Mouse (Mus musculus) left cerebral cortex, postnatal 14 days (tissue): ENCODE data around the gene Sun2. TPM values are rescaled to one million over a fixed set of nuclear protein-coding genes. Genes with fewer than 3 reads are reported as not detected.

Source experiments
- DNase-seq, 2 experiments: peaks; one replicate each; pipeline ENCODE4 v3.0.0; 2021 to 2022; ENCODE audit warnings: low spot score in 2 of 2, mixed read lengths in 1 of 2
- intact Hi-C: fragments of 180-260 bp; cut with DNase I; formaldehyde crosslinking; loops from one replicate; pipeline ENCODE4 v1.15.1; 2025
- long read RNA-seq, 2 experiments: library from polyadenylated mRNA; stranded (forward); transcript quantifications; one replicate each; pipeline ENCODE4 v2.0.0; 2021
- total RNA-seq, 2 experiments: library from RNA; stranded (reverse); gene quantifications; 2 replicates each; pipeline ENCODE4 v1.2.3; 2021

Gene Sun2
- 10 to 100 TPM; 24.8 to 25.3 TPM for total RNA-seq
- long read RNA-seq, experiment 1, partial matches to known transcripts: 0 of 1 reads
- long read RNA-seq, experiment 1, other reads (novel, unspliced or antisense): 1 of 1 reads
- long read RNA-seq, experiment 2: 0 reads

DNA sequence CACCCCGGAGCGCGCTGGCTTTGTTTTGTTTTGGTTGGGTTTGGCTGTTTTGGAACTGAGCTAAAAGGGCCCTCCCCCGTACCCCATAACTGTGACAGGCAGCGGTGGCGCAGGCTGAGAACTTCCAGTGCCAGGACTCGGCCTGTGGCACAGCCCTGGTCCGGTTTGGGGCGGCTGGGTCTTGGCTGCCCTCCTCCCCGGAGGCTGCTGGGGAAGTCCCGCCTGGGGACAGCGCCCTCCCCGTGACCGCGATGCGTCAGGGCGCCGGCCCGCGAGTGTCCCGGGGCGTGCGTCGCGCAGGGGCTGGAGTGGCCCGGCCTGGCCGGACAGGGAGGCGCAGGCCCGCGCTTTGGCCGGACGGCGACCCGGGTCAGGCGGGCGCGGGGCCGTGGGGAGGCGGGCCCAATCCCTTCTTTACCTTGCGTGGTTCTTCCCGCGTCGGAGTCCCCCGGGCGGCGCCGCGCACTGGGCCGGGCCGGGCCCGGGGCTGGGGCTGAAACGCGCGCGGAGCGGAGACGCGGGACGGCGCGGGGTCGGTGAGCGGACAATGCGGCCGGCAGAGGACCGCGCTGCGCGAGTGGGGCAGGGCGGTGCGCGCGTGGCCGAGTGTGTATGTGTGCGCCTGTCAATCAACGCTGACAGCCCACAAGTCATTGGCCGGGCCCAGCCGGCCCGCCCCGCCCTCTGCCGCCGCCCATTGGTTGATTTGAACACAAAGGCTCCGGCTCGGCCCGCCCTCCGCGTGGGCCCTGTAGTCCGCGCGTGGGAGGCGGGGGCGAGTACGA lies at the start of gene Sun2:
TSS of gene Sun2 (minus strand) at position 616 of the 785 bp plus-strand sequence.
- intact Hi-C loops: no loop called here

GRCm38 (mm10) chr15:79791502-79791901 lies 49.2 kb upstream of the Sun2 start:
- no peak for DNase-seq
- intact Hi-C loops: no loop called here

More for the DNA sequence above, at the start of gene Sun2:
- DNase-seq: peak; percentile 94

DNA sequence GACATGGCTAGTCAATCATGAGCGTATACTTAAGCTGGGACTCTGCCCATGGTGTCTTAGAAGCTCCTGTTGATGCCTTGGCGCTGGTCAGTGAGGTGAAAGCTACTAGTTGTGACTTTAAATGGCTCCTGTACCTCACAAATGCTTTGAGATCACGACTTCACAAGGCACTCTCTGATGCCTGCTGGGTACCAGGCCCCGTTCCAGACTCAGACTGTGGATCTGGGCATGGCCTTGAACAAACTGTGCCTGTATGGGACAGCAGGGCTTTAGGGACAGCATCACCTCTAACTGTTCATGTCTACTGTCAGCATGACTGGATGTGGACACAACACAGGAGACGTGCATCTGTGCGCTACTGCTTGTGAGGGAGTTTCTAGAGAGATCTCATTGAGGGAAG lies 48.6 kb upstream of the Sun2 start:
- intact Hi-C loops: no loop called here

GRCm38 (mm10) chr15:79790111-79790510 lies 47.8 kb upstream of the Sun2 start:
- intact Hi-C loops: no loop called here
- no peak for DNase-seq

More for the DNA sequence above, 48.6 kb upstream of the Sun2 start:
- no peak for DNase-seq

GRCm38 (mm10) chr15:79787815-79788214 lies 45.5 kb upstream of the Sun2 start:
- no peak for DNase-seq
- intact Hi-C loops: no loop called here

- intact Hi-C loops: no loop called here
- no peak for DNase-seq
Measured at GRCm38 (mm10) chr15:79785056-79785455, 42.7 kb upstream of the Sun2 start.

DNA sequence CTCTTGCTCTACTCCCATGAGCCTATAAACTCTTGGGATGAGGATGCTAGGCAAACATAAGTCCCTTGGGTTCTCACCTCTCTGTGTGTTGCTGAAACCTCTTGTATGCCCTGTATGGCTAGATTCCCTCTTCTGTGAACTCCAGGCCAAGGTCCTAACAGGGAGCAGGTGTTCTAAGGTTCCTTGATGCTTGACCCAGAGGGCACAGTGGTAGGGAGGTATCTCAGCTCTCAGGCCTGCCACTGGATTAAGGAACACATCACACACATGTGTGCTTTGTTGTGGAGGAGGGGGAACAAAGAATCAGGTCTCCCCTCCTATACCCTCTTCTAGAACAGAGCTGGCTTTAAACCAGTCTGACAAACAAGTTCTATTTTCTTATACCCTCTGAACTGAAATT lies 35.4 kb upstream of the Sun2 start, which contains the start of gene Dnal4:
TSS of gene Dnal4 (minus strand) at position 101 of the 400 bp plus-strand sequence.
- no peak for DNase-seq
- intact Hi-C loops: no loop called here

DNA sequence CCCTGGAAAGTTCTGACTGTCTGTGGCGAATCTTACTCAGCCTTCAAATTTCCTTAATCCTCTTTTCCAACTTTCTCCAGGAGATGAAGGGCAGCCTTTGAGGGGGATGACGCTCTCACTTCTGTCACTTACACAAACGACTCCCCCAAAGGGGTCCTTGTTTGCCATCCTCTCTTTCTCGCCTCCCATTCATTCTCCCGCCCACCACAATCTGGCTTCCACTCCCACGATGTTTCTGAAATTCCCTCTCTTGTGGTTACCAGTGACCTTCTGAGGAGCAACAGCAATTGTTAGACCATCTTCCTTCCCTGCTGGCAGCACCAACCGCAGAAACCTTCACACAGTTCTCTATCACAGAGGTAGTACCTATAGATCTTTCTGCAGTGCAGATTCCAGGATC lies 33.3 kb upstream of the Sun2 start:
- DNase-seq: no peak
- intact Hi-C loops: no loop called here

DNA sequence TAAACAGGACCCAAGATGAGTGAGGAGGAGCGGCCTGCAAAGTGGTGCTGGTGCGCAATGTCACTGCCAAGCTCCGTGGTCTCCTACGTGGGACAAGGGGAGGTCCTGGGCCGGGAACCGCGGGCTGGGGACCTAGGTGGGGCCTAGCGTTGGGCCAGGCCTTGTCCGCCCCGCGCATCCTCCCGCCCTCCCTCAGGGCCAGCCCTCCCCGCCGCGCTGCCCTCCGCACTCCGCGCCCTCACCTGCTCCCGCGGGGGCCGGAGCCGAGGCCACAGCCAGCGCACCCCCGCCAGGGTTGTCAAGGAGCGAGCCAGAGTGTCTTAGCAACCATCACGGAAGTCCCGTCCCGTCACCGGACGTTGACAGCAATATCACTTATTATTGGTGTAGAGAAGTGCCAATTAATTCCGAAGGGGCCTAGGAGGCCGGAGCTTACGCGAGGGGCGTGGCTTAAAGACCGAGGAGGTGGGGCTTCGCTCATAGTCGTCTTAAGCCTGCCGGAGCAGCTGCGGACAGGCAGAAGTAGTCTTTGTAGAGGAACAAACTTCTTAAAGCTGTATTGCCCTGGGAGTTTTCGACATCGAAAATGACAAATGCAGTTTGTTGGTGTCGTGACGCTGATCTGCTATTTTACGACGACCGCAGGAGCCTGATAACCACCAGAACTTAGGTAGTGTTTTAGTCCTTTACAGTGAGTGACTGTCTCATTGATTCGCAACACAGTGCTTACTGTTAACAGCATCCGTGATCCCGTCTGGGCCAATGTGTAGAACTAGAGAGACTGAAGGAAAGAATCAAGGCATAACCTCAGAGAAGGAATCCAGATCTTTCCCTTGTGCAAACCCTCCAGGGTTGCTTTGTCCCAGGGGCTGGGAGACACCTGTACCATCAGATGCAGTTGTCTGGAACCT lies 32.0 kb upstream of the Sun2 start:
- intact Hi-C loops: no loop called here

DNA sequence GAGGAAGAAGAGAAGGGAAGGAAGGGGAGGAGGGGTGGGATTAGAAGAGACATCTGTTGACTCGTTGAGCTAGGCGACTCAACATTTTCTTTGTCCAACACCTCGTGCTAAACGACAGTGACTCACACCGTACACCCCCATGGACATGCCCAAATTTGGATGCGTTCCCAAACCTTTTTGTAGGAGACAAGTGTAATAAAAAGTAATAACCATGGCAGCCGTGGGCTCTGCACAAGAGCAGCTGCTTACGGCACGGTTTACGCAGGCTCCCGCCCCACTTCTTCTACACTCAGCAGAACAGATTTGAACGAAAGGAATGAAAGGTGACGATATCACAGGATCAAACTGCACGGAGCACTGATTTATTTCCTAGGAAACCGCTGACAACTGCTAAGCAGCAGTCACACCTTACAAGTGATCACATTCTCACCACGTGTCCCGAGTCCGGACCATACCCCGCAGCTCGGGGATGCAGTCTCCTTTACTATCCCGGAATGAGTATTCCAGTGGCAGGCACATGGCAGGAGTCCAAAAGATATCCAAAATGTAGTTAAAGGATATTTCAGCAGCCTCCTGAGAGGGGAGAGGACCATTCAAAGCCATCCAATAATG lies 28.4 kb upstream of the Sun2 start:
- peak; percentile 66 to 90 for DNase-seq
- intact Hi-C loops: no loop called here

More for the DNA sequence above, 32.0 kb upstream of the Sun2 start:
- DNase-seq: peak; percentile 96 to 99

DNA sequence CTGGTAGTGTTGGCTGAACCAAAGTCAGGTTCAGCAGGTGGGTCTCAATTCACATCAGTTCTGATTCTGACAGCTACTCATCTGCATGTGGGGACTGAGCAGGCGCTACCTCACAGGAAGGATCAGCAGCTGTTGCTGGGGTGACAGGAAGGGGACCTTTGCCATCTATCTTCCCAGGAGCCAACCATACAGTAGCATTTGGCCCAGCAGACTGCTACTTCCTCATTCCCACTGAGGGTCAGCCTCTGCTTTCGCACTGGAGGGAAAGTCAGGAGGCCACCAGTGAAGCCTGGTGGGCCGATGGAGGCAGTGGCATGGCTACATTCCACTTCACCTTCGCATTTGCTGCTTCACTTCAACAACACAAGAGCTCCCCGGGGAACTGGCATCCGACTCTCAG lies 26.0 kb upstream of the Sun2 start:
- DNase-seq: no peak
- intact Hi-C loops: no loop called here

DNA sequence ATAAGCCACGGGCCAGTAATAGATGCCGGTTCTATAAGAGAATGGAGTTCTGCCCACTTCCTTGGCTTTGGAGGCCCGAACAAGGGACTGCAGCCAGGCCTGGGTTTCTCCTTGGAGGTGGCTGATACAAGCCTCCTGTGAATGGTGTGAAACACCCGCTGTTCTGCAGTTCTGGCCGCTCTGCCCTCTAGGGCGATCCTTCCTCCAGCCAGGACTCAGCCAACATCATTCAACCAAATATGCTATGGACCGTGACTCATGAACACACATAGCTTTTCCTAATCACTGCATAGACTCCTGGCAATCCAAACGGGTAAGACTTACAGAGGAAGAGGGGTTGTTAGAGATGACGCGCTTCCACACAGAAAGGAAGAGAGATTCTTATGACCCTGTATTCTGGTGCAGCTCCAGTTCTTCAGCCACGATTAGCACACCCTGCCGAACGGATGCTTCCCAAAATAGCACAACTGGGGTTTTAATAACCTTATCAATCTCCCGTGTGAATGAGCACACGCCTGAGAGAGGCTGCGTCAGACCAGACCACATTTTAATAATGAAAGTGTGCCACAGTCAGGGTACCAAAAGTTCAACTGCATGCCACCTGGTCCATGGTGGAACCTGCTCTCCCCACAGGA lies 25.1 kb upstream of the Sun2 start:
- intact Hi-C loops: no loop called here
- no peak for DNase-seq

DNA sequence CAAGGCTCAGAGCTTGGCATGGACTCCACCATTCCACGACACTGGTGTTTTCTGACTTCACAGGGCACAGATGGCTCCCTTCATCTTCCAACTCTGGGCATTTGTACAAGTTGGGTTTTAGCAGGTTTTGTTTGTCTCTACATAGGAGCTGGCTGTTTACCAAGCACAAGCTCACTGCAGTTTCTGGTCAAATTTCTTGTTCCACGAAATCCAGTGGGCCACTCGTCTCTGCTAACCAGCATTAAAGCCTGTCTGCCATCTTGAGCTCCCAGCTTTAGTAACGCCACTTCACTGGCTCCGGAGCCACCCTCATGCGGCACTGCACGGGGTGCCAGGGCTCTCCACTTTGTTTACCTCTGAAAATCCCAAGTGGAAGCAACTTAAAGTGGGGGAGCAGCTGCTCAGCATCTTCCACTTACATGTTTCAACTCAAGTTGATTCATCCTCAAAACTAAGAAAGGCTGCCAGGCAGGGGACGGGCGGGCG lies 24.3 kb upstream of the Sun2 start:
- peak in 1 of 2 experiments; percentile 69 for DNase-seq
- intact Hi-C loops: no loop called here

- no peak for DNase-seq
- intact Hi-C loops: no loop called here
Measured at GRCm38 (mm10) chr15:79766168-79766567, 23.8 kb upstream of the Sun2 start.

- intact Hi-C loops: no loop called here
- DNase-seq: no peak
Measured at GRCm38 (mm10) chr15:79765361-79765760, 23.0 kb upstream of the Sun2 start.

DNA sequence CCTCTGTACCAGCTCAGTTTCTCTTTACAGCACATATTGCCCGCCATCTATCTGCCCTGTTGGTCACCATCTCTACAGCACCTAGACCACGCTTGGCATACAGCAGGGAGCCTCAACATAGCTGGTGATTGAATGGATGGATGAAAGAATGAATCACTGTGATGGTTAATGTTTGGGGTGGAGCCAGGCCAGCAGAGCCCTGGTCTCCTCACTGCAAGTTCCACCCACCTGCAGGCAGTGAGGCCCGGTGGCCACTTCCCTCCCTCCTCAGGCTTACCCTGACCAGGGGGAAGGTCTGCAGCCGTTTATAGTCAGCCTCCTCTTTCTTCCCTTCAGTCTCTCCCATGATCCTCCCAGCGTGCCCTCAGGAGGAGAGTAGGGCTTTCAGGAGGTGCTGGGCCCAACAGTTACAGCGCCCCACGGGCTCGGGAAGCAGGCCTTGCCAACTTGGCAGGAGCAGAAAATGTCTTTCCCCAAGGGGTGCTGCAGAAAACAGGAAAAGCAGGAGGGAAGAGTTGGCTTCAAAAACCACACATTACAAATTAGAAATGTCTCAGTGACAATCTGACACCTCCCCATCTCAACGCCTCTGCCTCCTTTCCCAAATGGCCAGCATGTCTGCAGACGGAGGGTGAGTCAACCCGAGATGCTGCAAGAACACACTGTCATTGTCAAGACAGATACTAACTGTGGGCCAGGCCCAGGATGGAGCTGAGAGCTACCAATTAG lies 22.4 kb upstream of the Sun2 start:
- intact Hi-C loops: no loop called here
- peak; percentile 65 to 78 for DNase-seq

DNA sequence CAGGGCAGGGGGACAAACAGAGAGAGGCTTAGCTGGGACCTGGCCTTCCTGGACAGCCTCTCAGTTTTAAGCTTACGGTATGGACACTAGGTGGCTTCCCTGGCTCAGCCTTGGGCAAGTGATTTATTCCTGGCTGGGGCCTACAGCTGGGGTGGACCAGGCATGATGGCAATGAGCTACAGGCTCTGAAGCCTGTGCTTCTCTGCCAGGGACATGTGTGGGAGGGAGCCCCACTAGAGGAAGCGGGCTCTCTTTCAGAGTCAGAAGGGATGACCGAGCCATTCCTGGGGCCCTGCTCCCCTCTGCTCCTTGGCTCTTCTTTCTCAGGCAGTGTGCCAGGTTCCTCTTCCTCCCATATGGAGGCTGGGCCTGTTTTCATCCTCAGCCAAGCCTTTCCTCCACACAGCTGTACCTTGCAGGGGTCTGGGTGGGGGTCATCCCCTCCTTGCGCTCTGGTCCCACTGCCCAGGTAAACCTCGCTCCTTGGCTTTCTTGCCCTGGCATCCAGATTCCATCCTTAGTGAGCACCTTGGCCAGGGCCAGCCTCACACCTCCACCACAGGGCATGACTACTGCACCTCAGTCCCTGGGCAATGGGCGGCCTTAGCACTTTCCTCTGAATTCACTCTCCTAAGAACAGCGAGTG lies 21.4 kb upstream of the Sun2 start:
- intact Hi-C loops: no loop called here
- no peak for DNase-seq

DNA sequence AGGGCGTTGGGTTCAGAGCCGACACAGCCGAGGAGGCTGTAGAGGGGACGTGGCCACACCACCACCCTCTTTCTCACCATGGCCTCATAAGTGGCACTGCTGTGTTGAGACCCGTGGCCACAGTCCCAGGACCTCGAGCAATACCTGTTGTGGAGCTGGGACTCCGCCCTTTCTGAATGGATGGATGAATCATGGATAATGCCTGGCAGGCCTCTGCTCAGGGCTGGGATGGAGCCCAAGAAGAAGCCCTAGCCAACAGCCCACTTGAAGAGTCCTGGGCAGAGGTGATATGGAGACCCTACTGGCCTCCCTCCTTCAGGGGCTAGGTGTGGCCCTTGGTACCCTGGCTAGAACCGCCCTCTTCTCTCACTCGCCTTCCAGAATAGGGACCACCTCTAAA lies 20.7 kb upstream of the Sun2 start:
- no peak for DNase-seq
- intact Hi-C loops: no loop called here
